Mouse (Mus musculus): ENCODE data around the gene Trmt10c. TPM values are rescaled to one million over a fixed set of nuclear protein-coding genes. Genes with fewer than 3 reads are reported as not detected.
A peak's percentile ranks its signal among the peaks of the same experiment; 100 is the strongest.
"Not testable (repeated sequence)": the region's sequence is repeated elsewhere in the genome, so short reads cannot be mapped to it uniquely, and the experiment has no call there.

The Trmt10c gene
- 25.1 and 25.3 TPM in 2 replicates for polyA plus RNA-seq (2016; fragmentation: Nextera tagmentation; extraction: Ambion mirVana)

DNA sequence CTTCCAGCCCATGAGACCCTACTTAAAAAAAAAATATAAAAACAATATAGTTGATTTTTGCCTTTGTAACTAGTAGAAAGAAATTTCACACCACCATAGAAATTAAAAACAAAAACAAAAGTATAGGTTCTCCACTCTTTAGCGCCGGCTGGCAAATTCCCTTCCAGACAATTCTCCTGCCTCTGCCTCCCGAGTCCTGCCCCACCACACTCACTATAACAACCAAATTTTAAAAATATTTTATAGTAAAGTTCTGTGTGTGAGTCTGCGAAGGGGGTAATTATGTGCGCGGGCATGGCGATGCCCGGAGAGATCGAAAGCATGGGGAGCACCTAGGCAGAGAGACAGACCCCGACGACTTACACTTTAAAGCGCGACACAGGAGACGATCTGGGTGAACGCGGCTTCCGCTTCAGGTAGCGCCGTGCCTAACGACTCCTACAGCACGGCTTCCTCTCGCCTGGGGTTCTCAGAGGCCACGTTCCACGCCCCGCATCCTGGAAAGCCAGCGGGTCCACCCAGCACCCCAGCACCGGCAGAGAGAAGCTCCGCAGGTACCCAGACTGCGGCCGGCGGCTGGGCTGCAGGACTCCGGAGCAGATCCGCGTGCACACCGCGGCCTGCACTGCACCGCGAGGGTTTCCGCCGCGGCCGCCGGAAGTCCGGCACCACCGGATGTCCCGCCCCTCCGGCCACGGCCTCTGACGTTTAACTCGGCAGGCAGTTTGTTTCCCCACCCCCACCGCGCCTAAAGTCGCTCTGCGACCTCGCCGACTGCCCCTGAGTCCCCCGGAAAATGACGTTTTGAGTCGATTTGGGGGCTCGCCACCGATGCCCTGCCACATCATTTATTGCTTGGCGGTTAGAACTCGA, at the start of gene Trmt10c:
Gene Trmt10c, minus strand, starts transcription at position 682 of the 873 bp plus-strand sequence.
- Histone ChIP-seq H3K27ac (peak within 1 kb of the TSS; percentile 88), H3K4me1 (peaks cover 9% of the 10 kb centered on the region), H3K4me3 (peak within 1 kb of the TSS; percentile 91), H3K9me3 (replicated peaks) (no peaks in the 10 kb centered on the region), H3K36me3 (peaks cover 21% of the 10 kb centered on the region), H3K4me2 (replicated peaks) (peak within 1 kb of the TSS; percentile 66), H3K9ac (peak within 1 kb of the TSS; percentile 85), H3K27me3 (no peaks in the 10 kb centered on the region)
- under 1% methylated on average over 61 of the region's 63 CpGs for WGBS
- ATAC-seq (ENCODE audit: low FRiP score), result peak; percentile 100

DNA sequence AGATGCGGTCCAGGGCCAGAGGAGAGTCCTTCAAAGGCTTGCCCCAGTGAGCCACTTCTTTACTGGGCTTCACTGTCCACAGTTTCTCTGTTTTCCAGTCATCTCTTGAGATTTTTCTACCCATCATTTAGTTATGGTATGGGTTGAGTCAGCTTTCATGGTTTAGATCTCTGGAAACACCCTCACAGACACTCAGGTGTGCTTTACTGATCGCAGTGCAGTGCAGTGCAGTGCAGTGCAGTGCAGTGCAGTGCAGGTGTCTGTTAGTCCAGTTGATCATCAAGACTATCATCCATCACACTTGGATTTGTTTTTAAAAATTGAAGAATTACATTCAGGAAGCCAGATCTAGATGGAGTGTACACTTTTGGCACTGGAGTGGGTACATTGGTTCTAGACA, 48.7 kb upstream of the Trmt10c start:
- ATAC-seq (ENCODE audit: low FRiP score), result no peak
- no peak overlapping the region for H3K4me3 ChIP-seq
- H3K4me1 ChIP-seq, result no peaks in the 10 kb centered on the region
- WGBS, result 97% methylated on average over 2 of the region's 2 CpGs
- H3K4me2 ChIP-seq (replicated peaks), result no peak overlapping the region
- H3K27ac ChIP-seq, result no peak overlapping the region
- H3K9me3 ChIP-seq (replicated peaks), result no peaks in the 10 kb centered on the region
- H3K27me3 ChIP-seq, result no peaks in the 10 kb centered on the region
- peaks cover 15% of the 10 kb centered on the region; the same call in 1 of the 2 replicates for H3K36me3 ChIP-seq
- no peak overlapping the region for H3K9ac ChIP-seq

DNA sequence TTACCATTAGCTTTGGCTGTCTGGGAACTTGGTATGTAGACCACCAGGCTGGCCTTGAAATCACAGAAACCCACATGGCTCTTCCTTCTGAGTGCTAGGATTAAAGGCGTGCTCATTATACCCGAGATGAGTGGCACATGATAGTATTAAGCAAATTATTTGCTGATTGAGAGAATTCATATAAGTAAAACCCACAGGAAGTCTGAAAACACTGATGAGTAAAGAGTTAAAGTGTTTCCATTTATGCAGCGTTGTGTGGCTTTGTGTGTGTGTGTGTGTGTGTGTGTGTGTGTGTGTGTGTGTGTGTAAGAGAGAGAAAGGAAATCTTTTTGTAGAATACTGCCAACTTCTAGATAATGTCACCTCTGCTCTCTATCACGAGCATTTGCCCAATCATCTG, 44.1 kb upstream of the Trmt10c start:
- peaks cover 3% of the 10 kb centered on the region; the same call in 1 of the 2 replicates for H3K4me1 ChIP-seq
- no peak overlapping the region for H3K9ac ChIP-seq
- H3K27me3 ChIP-seq, result no peaks in the 10 kb centered on the region
- peaks cover 8% of the 10 kb centered on the region; the same call in 1 of the 2 replicates for H3K36me3 ChIP-seq
- no peaks in the 10 kb centered on the region for H3K9me3 ChIP-seq (replicated peaks)
- no peak overlapping the region for H3K27ac ChIP-seq
- 91% methylated on average over 4 of the region's 4 CpGs for WGBS
- H3K4me3 ChIP-seq, result no peak overlapping the region
- ATAC-seq (ENCODE audit: low FRiP score), result no peak
- H3K4me2 ChIP-seq (replicated peaks), result no peak overlapping the region

- no peak for ATAC-seq (ENCODE audit: low FRiP score)
- Histone ChIP-seq H3K4me3 (no peak overlapping the region), H3K9ac (no peak overlapping the region), H3K36me3 (peaks cover 2% of the 10 kb centered on the region; the same call in 1 of the 2 replicates), H3K4me1 (peaks cover 7% of the 10 kb centered on the region), H3K27ac (no peak overlapping the region), H3K27me3 (no peaks in the 10 kb centered on the region), H3K9me3 (replicated peaks) (no peaks in the 10 kb centered on the region), H3K4me2 (replicated peaks) (no peak overlapping the region)
- 95% methylated on average over 1 of the region's 1 CpGs for WGBS
Measured at GRCm38 (mm10) chr16:56079419-56079818, 41.8 kb upstream of the Trmt10c start.

- WGBS, result 9% methylated on average over 11 of the region's 11 CpGs
- peak overlapping the region; percentile 65 for H3K4me2 ChIP-seq (replicated peaks)
- H3K27me3 ChIP-seq, result no peaks in the 10 kb centered on the region
- H3K4me3 ChIP-seq, result peak overlapping the region; percentile 73
- peak overlapping the region; percentile 98 for H3K27ac ChIP-seq
- no peak for ATAC-seq (ENCODE audit: low FRiP score)
- peaks cover 7% of the 10 kb centered on the region for H3K4me1 ChIP-seq
- no peaks in the 10 kb centered on the region for H3K9me3 ChIP-seq (replicated peaks)
- H3K36me3 ChIP-seq, result no peaks in the 10 kb centered on the region
- peak overlapping the region; percentile 82 for H3K9ac ChIP-seq
Measured at GRCm38 (mm10) chr16:56076121-56076869, 38.7 kb upstream of the Trmt10c start.

- under 1% methylated on average over 41 of the region's 66 CpGs for WGBS
- Histone ChIP-seq H3K9me3 (replicated peaks) (no peaks in the 10 kb centered on the region), H3K36me3 (no peaks in the 10 kb centered on the region), H3K4me1 (peaks cover 7% of the 10 kb centered on the region), H3K27me3 (no peaks in the 10 kb centered on the region), H3K27ac (peak overlapping the region; percentile 98), H3K4me2 (replicated peaks) (peak overlapping the region; percentile 65), H3K9ac (peak overlapping the region; percentile 82), H3K4me3 (peak overlapping the region; percentile 73)
- peak; percentile 92 for ATAC-seq (ENCODE audit: low FRiP score)
Measured at GRCm38 (mm10) chr16:56075222-56076111, 37.8 kb upstream of the Trmt10c start.

DNA sequence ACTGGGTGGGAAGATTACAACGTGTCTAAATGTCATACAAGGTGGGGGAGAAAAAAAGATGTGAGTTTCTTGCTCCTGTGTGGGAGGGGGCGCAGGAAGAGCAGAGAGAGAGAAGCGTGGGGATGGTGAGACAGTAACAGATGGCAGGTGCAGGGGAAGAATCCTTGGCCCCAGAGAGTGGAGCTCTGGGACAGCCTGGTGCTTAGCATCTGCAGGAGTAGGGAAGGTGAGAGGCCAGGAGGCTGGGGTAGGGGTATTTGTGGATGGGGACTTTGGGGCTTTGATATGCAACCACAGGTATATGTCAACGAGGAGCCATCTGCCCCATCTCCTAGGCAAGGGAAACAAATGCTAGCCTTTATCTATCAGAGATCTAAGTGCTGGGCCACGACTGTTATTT, 36.9 kb upstream of the Trmt10c start:
- peak; percentile 12; the same call in 1 of the 2 replicates for ATAC-seq (ENCODE audit: low FRiP score)
- Histone ChIP-seq H3K9ac (no peak overlapping the region), H3K27ac (peak overlapping the region; percentile 98), H3K4me1 (peaks cover 7% of the 10 kb centered on the region), H3K4me2 (replicated peaks) (peak overlapping the region; percentile 65; the same call in 1 of the 2 replicates), H3K36me3 (no peaks in the 10 kb centered on the region), H3K4me3 (no peak overlapping the region), H3K27me3 (no peaks in the 10 kb centered on the region), H3K9me3 (replicated peaks) (no peaks in the 10 kb centered on the region)
- WGBS, result 83% methylated on average over 5 of the region's 5 CpGs

GRCm38 (mm10) chr16:56074122-56074521, 36.5 kb upstream of the Trmt10c start:
- no peak overlapping the region for H3K4me3 ChIP-seq
- no peak overlapping the region for H3K27ac ChIP-seq
- no peak; the same call in 1 of the 2 replicates for ATAC-seq (ENCODE audit: low FRiP score)
- H3K36me3 ChIP-seq, result no peaks in the 10 kb centered on the region
- H3K27me3 ChIP-seq, result no peaks in the 10 kb centered on the region
- no peak overlapping the region for H3K9ac ChIP-seq
- H3K9me3 ChIP-seq (replicated peaks), result no peaks in the 10 kb centered on the region
- H3K4me1 ChIP-seq, result peaks cover 7% of the 10 kb centered on the region
- H3K4me2 ChIP-seq (replicated peaks), result no peak overlapping the region
- WGBS, result 93% methylated on average over 1 of the region's 1 CpGs

DNA sequence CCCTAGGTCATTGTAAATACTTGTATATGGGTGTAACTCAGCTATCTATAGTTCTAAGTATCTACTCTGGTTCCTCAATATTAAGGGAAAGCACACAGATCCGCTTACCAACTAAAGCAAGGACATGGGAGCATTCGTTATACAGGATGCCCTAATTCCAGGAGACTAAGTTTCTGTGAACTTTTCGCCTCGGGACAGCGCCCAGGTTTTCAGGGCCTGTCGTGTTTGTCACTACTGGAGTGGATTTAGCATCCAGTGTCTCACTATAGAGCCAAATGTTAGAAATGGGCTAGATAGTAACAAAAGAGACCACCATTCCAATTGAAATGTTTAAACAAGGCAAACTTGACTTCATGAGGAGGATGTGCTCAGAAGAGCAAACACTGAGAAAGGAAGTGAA, 35.5 kb upstream of the Trmt10c start:
- WGBS, result 93% methylated on average over 6 of the region's 6 CpGs
- H3K4me1 ChIP-seq; H3K4me2 ChIP-seq (replicated peaks); H3K27me3 ChIP-seq; H3K9ac ChIP-seq; H3K36me3 ChIP-seq; H3K27ac ChIP-seq; H3K4me3 ChIP-seq; ATAC-seq (ENCODE audit: low FRiP score); H3K9me3 ChIP-seq (replicated peaks): not testable (repeated sequence)

DNA sequence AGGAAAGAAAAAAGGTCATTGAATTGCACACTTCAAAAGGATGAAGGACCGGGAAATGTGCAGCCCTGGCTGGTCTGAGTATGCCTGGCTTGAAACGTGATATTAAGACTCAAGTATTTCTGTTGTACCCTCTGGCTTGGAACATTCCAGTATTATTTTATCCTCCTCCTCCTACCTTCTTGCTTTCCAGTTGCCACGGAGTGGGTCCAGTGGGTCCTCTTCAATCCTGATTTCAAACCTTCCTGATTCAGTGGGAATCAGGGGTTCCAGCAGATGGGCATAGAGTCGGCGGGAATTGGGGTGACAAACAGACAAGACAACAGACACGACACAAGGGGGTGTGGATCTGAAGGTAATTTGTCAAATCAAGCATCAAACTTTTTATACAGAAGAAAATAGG, 34.9 kb upstream of the Trmt10c start:
- Histone ChIP-seq H3K4me2 (replicated peaks) (no peak overlapping the region), H3K27ac (no peak overlapping the region), H3K27me3 (no peaks in the 10 kb centered on the region), H3K9me3 (replicated peaks) (no peaks in the 10 kb centered on the region), H3K4me3 (no peak overlapping the region), H3K4me1 (peaks cover 7% of the 10 kb centered on the region), H3K36me3 (no peaks in the 10 kb centered on the region), H3K9ac (no peak overlapping the region)
- 79% methylated on average over 6 of the region's 6 CpGs for WGBS
- ATAC-seq (ENCODE audit: low FRiP score), result no peak

DNA sequence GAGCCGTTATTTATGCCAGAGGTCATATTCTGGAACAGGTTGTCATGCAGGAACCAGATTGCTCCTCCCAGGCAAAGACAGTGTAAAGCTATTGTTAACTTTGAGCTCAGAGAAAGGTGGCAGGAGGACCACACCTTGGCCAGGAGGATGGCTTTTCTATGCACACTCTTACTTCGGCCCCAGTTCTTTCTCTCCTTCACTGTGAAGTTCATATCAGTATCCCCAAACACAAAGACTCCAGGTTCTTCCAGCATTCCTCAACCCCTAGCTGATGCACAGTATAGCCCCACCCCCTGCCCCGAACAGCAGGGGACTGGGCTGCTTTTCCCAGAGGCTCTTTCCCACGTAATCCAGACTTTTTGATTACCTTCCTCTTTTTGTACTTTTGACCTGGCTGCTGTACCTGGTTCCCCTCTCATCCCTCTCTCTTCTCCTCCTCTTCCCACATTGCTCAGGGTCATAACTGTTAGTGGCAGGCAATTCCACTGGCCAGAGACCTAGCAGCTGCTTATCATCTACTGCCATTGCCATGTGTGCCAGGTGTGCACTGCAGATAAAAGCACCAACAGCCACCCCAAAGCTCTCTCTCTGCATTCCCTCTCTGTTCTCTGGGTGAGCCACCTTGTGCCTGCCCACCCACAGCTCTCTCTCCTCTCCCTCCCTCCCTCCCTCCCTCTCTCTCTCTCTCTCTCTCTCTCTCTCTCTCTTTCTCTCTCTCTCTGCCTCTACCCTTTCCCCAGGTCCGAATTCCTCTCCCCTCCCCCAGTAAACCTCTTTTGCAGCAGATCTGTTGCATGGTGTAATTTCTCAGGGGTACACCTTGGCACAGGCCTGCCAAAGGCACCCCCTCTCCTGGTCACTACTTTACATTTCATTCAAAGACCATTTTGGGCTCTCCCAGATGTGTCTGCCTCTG, 34.0 kb upstream of the Trmt10c start:
- no peak for ATAC-seq (ENCODE audit: low FRiP score)
- no peak overlapping the region for H3K4me3 ChIP-seq
- no peak overlapping the region for H3K4me2 ChIP-seq (replicated peaks)
- peaks cover 3% of the 10 kb centered on the region for H3K4me1 ChIP-seq
- H3K27me3 ChIP-seq, result no peaks in the 10 kb centered on the region
- no peak overlapping the region for H3K27ac ChIP-seq
- WGBS, result 46% methylated on average over 5 of the region's 5 CpGs
- H3K36me3 ChIP-seq, result no peaks in the 10 kb centered on the region
- no peaks in the 10 kb centered on the region for H3K9me3 ChIP-seq (replicated peaks)
- H3K9ac ChIP-seq, result no peak overlapping the region
